Mouse (Mus musculus) forelimb bud, embryonic 11.5 days (tissue): ENCODE measurements around the gene Wdr48.

Experiments used
- DNase-seq: peaks from one replicate; pipeline ENCODE4 v3.0.0-alpha.2; 2012; ENCODE audit warnings: low read depth, low spot score

Gene Wdr48

GRCm38 (mm10) chr9:119894339-119895009 lies at the start of gene Wdr48:
Gene Wdr48 (plus strand): TSS chr9:119894878.
- peak; percentile 98 for DNase-seq

DNA sequence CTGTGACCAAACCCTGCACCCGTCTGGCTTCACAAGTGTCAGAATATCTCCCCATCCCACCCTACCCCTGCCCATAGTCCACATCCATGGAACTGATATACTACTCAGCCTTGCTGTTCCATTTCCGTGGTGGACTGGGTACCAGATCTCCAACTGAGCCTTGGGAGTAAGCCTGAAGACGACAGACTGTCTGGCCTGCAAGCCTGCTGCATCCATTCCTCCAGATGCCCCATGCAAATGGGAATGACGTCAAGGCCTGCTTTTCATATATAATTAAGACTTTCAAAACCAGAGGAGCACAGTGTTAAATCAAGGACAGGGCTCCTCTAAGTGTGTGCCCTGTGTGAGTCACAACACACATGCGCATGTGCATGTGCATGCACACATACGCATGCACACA lies 47.5 kb upstream of the Wdr48 start:
- no peak for DNase-seq

DNA sequence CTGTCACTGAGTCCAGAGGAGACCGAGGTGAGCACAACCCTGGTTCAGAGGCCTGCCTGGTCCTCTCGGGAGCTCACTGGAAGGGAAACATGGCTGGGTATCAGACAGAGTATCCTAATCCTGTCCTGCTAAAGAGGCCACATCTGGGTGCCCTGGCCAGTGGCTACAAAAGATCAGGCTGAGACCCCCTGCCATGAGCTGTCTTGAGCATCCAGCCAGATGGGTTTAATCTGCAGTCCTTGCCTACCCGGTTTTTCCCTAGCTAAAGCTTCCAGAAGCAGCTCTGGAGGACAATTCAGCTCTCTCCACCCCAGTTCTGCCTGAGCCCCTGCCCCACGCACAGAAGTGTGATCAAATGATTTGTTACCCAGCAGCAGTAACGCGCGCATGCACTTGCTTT lies 46.0 kb upstream of the Wdr48 start:
- no peak for DNase-seq

GRCm38 (mm10) chr9:119849214-119849613 lies 45.5 kb upstream of the Wdr48 start:
- no peak for DNase-seq

DNA sequence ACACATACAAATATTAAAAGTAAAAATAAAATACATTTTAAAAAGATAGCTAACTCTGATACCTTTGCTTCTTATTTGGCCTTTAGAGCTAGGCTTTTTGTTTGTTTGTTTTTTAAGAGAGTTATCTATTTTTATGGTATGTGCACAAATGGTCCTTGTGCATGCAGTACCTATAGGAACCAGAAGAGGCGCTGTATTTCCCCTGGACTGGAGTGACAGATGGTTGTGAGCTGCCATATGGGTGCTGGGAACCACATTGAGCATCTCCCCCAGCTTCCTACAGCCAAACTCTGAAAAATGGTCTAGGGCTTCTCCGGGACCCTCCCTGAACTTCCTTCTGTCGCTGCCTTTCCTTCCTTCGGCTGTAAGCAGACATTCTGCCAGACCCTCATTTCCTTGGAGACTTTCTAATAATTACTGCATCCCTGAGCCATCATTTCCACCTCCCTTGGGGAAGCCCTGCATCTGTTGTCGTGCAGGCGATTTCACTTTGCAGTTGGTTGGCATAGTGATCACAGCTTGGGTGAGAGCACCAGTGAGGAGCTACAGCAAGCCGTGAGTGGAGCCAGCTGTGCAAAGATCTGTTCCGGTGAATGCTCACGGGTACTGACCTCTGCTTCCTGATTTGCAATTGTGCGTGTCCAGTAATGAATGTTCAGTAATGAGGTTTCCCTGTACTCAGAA lies 42.2 kb upstream of the Wdr48 start:
- DNase-seq, result no peak

GRCm38 (mm10) chr9:119853071-119853846 lies 41.4 kb upstream of the Wdr48 start:
- no peak for DNase-seq

- DNase-seq, result no peak
Measured at GRCm38 (mm10) chr9:119854170-119854569, 40.5 kb upstream of the Wdr48 start.

DNA sequence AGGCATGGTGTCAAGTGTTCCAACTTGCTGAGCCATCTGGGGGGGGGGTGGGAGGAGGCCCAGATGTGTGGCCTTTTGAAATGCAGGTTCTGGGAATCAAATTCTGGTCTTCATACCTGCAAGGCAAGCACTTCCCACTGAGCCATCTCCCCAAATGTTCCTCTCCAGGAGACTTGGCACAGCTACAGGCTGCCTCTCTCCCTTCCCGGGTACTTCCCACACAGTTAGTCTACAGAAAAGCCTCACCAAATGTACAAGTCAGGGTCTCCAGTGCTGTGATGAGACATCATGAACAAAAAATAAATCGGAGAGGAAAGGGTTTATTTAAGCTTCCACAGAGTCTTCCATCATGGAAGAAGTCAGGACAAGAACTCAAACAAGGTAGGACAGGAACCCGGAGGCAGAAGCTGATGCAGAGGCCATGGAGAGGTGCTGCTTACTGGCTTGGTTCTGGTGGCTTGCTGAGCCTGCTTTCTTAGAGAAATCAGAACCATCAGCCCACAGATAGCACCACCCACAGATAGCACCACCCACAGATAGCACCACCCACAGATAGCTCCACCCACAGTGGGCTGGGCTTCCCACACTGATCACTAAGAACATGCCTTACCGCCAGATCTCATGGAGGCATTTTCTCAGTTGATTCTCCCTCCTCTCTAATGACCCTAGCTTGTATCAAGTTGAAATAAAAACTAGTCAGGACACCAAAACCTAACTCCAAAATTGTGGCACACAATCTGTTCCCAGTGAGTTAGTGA lies 7.4 kb upstream of the Wdr48 start:
- DNase-seq, result no peak

GRCm38 (mm10) chr9:119888843-119889246 lies 5.8 kb upstream of the Wdr48 start:
- peak; percentile 46 for DNase-seq

DNA sequence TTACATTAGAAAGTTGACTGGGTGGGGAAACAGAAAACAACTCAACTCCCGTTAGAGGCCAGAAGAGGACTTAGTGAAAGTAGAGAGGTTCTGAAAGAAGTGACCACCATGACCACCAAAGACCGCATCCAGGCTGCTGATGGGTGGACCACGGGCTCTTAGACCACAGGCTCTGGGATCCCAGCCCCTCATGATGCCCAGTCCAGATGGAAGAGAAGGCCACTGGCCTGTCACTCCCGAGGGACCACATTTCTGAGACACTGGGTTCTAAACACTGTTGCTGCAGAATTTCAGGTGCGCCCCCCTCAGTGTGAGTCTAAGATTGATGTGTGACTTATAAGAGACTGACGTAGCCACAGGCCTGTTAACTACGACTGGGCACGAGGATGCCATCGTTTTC lies 5.2 kb upstream of the Wdr48 start:
- DNase-seq, result no peak

DNA sequence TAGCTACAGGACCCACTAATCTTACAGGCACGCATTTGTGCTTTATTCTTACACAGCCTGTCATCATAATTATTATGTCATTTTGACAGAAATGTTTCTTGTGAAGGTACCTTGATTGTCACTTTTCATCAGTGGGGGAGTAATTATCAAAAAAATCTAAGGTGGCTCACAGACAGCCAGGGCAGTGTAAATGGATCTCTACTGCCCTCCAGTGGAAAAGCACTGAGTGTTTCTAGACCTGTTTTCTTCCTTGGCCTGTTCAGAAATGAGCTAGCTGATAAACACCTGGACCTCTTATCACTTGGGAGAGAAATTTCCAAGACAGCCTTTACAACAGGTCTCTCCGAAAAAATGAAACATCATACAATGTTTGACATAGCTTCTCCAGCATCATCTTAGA lies 4.0 kb upstream of the Wdr48 start:
- peak; percentile 39 for DNase-seq

GRCm38 (mm10) chr9:119893881-119894280 lies 797 bp upstream of the Wdr48 start:
- no peak for DNase-seq

- DNase-seq, result no peak
Measured at GRCm38 (mm10) chr9:119895040-119895721, 503 bp downstream of the Wdr48 start.

GRCm38 (mm10) chr9:119899446-119899845 lies 4.8 kb downstream of the Wdr48 start:
- no peak for DNase-seq

DNA sequence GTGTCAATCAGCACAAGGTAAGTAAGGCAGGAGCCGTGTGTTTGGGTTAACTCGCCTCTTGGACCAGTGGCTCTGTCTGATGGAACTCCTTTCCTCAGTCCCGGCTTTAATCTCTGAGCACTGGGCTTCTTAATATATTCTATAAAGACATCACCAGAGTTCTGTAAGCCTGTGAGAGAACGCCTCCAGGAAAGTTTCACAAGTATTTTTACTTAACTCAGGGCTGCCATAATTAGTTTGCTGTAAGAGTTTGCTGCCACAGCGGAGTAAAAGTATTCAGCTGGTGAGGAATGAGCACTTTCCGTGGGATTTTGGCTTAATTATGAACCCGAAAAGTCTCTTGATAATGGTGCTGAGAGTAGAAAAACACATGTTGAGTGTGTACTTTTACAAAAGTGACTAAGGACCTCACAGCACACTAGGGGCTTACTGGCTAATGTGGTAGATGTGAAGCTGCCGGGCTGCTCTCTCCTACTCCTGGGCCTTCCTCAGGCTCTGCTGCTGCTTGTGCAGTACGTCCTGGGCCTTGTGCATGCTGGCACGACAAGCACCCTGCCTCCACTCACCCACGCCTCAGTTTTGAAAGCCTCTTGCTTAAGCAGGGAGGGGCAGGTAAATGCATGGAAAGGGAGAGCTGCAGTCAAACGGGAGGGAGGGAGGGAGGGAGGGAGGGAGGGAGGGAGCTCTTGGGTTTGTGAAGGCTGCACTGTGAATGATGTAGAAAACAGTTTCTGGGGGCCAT lies 7.9 kb downstream of the Wdr48 start:
- no peak for DNase-seq

- no peak for DNase-seq
Measured at GRCm38 (mm10) chr9:119908708-119909107, 14.0 kb downstream of the Wdr48 start.

DNA sequence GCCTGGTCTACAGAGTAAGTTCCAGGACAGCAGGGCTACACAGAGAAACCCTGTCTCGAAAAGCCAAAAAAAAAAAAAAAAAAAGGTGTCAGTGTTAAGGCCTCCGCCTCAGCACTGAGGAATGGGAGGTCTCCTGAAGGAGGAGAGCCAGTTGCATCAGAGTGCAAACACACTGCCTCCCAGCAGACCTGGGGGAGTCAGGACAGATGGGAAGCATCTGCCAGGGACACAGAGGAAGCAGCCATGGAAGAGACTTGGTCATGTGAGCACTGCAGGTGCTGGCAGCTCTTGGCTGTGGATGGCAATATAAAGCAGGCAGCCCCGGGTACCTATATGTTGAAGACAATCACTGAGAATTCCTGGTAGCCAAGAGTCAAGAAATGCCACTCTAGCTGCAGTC lies 15.3 kb downstream of the Wdr48 start:
- DNase-seq, result no peak

DNA sequence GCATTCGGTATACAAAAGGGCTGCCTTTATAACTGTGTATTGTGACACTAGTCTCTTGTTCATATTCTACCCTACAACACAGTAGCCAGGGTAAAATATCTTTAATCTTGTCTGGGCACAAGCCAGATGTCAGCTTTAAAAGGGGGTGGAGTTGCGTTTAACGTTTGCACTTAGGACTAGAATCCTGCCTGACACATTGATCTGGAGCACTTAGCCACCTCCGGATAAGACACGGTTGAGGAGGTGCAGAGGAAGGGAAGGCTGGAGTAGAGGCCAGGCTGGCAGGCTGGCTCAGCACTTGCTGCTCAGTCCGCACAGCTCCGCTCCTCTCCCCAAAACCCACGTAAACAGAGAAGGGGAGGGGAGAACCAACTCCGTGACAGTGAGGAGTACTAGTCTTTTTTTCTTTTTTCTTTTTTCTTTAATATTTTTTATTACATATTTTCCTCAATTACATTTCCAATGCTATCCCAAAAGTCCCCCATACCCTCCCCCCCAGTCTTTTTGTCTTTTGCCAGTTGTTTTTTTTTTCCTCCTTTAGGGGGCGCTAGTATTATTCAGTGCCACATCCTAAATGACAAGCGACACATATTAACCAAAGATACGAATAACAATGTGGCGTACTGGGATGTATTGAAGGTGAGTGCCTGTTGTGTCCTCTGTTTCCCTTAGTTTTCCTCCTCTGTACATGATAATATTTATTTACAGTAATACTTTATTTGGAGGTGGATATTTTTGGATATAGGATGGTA lies 18.6 kb downstream of the Wdr48 start:
- peak; percentile 6 for DNase-seq

GRCm38 (mm10) chr9:119919858-119920257 lies 25.2 kb downstream of the Wdr48 start:
- no peak for DNase-seq

DNA sequence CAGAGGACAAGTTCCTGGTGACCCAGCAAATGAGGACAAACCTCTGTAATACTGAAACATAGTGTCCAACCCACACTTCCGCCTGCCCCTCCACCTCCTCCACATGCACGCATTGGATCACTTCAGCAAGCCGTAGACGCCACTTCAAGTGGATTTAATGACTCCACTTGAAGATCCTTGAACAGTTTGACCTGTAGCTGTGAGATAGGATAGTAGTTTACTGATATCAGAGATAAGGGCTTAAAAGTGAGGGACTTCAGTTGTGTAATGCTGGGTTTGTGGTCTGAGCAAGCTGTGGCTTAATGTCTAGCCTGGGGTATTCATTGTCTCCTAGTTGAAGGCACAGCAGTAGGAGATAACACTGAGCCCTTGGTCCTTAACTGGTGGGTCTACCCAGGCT lies 28.8 kb downstream of the Wdr48 start:
- no peak for DNase-seq
